Mouse (Mus musculus): ENCODE results near the gene Chn2. TPM values are rescaled to one million over a fixed set of nuclear protein-coding genes. Genes with fewer than 3 reads are reported as not detected.

The Chn2 gene
- polyA plus RNA-seq, 1 experiment from 2014 or later = 31.9 TPM

GRCm38 (mm10) chr6:54215636-54216035, 176.3 kb downstream of the Chn2 start:
- H3K27ac ChIP-seq = no peak overlapping the region
- no peak overlapping the region for H3K4me3 ChIP-seq
- H3K27me3 ChIP-seq = no peaks in the 10 kb centered on the region
- peaks cover 7% of the 10 kb centered on the region for H3K4me1 ChIP-seq
- no peak for ATAC-seq
- H3K36me3 ChIP-seq (ENCODE audit: poor library complexity, severe bottlenecking) = peaks cover 16% of the 10 kb centered on the region
- no peak overlapping the region for H3K9ac ChIP-seq
- no peak overlapping the region for H3K4me2 ChIP-seq
- 84% methylated on average over 8 of the region's 8 CpGs for WGBS
- no peaks in the 10 kb centered on the region for H3K9me3 ChIP-seq (replicated peaks)

GRCm38 (mm10) chr6:54216512-54216911, 177.2 kb downstream of the Chn2 start:
- H3K27me3 ChIP-seq = no peaks in the 10 kb centered on the region
- H3K4me3 ChIP-seq = no peak overlapping the region
- H3K4me1 ChIP-seq = no peaks in the 10 kb centered on the region
- peaks cover 23% of the 10 kb centered on the region for H3K36me3 ChIP-seq (ENCODE audit: poor library complexity, severe bottlenecking)
- no peak overlapping the region for H3K4me2 ChIP-seq
- no peak overlapping the region for H3K9ac ChIP-seq
- no peak overlapping the region for H3K27ac ChIP-seq
- H3K9me3 ChIP-seq (replicated peaks) = no peaks in the 10 kb centered on the region
- no peak for ATAC-seq
- 86% methylated on average over 5 of the region's 5 CpGs for WGBS

- H3K4me2 ChIP-seq = no peak overlapping the region
- no peaks in the 10 kb centered on the region for H3K9me3 ChIP-seq (replicated peaks)
- no peaks in the 10 kb centered on the region for H3K27me3 ChIP-seq
- no peak overlapping the region for H3K27ac ChIP-seq
- ATAC-seq = no peak
- WGBS = 94% methylated on average over 14 of the region's 14 CpGs
- H3K36me3 ChIP-seq (ENCODE audit: poor library complexity, severe bottlenecking) = peaks cover 23% of the 10 kb centered on the region
- no peak overlapping the region for H3K4me3 ChIP-seq
- H3K4me1 ChIP-seq = peaks cover 10% of the 10 kb centered on the region
- no peak overlapping the region for H3K9ac ChIP-seq
Measured at GRCm38 (mm10) chr6:54220124-54220523, 180.8 kb downstream of the Chn2 start.

- H3K4me3 ChIP-seq = no peak overlapping the region
- no peak overlapping the region for H3K4me2 ChIP-seq
- H3K4me1 ChIP-seq = peaks cover 17% of the 10 kb centered on the region
- peaks cover 23% of the 10 kb centered on the region for H3K36me3 ChIP-seq (ENCODE audit: poor library complexity, severe bottlenecking)
- 92% methylated on average over 4 of the region's 4 CpGs for WGBS
- H3K9ac ChIP-seq = no peak overlapping the region
- no peaks in the 10 kb centered on the region for H3K27me3 ChIP-seq
- ATAC-seq = no peak
- H3K9me3 ChIP-seq (replicated peaks) = no peaks in the 10 kb centered on the region
- H3K27ac ChIP-seq = no peak overlapping the region
Measured at GRCm38 (mm10) chr6:54223529-54223928, 184.2 kb downstream of the Chn2 start.

GRCm38 (mm10) chr6:54224325-54224724, 185.0 kb downstream of the Chn2 start:
- WGBS = 59% methylated on average over 11 of the region's 11 CpGs
- Histone ChIP-seq H3K4me1 (peaks cover 20% of the 10 kb centered on the region), H3K36me3 (ENCODE audit: poor library complexity, severe bottlenecking) (peaks cover 20% of the 10 kb centered on the region), H3K9ac (no peak overlapping the region), H3K9me3 (replicated peaks) (no peaks in the 10 kb centered on the region), H3K4me2 (no peak overlapping the region), H3K27ac (no peak overlapping the region), H3K27me3 (no peaks in the 10 kb centered on the region), H3K4me3 (no peak overlapping the region)
- ATAC-seq = no peak

- no peak for ATAC-seq
- H3K9me3 ChIP-seq (replicated peaks) = no peaks in the 10 kb centered on the region
- peaks cover 20% of the 10 kb centered on the region for H3K4me1 ChIP-seq
- H3K4me3 ChIP-seq = no peak overlapping the region
- H3K4me2 ChIP-seq = no peak overlapping the region
- no peaks in the 10 kb centered on the region for H3K27me3 ChIP-seq
- 44% methylated on average over 4 of the region's 4 CpGs for WGBS
- no peak overlapping the region for H3K9ac ChIP-seq
- no peak overlapping the region for H3K27ac ChIP-seq
- peaks cover 10% of the 10 kb centered on the region for H3K36me3 ChIP-seq (ENCODE audit: poor library complexity, severe bottlenecking)
Measured at GRCm38 (mm10) chr6:54225327-54225726, 186.0 kb downstream of the Chn2 start.

- WGBS = 89% methylated on average over 3 of the region's 3 CpGs
- peaks cover 20% of the 10 kb centered on the region for H3K4me1 ChIP-seq
- ATAC-seq = no peak
- H3K9me3 ChIP-seq (replicated peaks) = no peaks in the 10 kb centered on the region
- H3K27me3 ChIP-seq = no peaks in the 10 kb centered on the region
- H3K36me3 ChIP-seq (ENCODE audit: poor library complexity, severe bottlenecking) = no peaks in the 10 kb centered on the region
- H3K4me3 ChIP-seq = no peak overlapping the region
- H3K4me2 ChIP-seq = no peak overlapping the region
- H3K9ac ChIP-seq = no peak overlapping the region
- no peak overlapping the region for H3K27ac ChIP-seq
Measured at GRCm38 (mm10) chr6:54227061-54227460, 187.7 kb downstream of the Chn2 start.

- WGBS = 57% methylated on average over 9 of the region's 9 CpGs
- Histone ChIP-seq H3K4me2 (no peak overlapping the region), H3K27ac (no peak overlapping the region), H3K4me1 (peaks cover 20% of the 10 kb centered on the region), H3K9ac (no peak overlapping the region), H3K36me3 (ENCODE audit: poor library complexity, severe bottlenecking) (no peaks in the 10 kb centered on the region), H3K9me3 (replicated peaks) (no peaks in the 10 kb centered on the region), H3K4me3 (no peak overlapping the region), H3K27me3 (no peaks in the 10 kb centered on the region)
- ATAC-seq = 0 out of 2 replicates have a peak, but pooled peaks have one; percentile 38
Measured at GRCm38 (mm10) chr6:54228421-54228820, 189.1 kb downstream of the Chn2 start.

- Histone ChIP-seq H3K9ac (no peak overlapping the region), H3K27me3 (no peaks in the 10 kb centered on the region), H3K4me1 (peaks cover 20% of the 10 kb centered on the region), H3K9me3 (replicated peaks) (no peaks in the 10 kb centered on the region), H3K27ac (no peak overlapping the region), H3K4me2 (no peak overlapping the region), H3K4me3 (no peak overlapping the region), H3K36me3 (ENCODE audit: poor library complexity, severe bottlenecking) (no peaks in the 10 kb centered on the region)
- ATAC-seq = peak; percentile 51
- 6% methylated on average over 2 of the region's 2 CpGs for WGBS
Measured at GRCm38 (mm10) chr6:54228874-54229273, 189.5 kb downstream of the Chn2 start.

- ATAC-seq = no peak
- peaks cover 8% of the 10 kb centered on the region; the same call in 1 of the 2 replicates for H3K4me1 ChIP-seq
Measured at GRCm38 (mm10) chr6:54231769-54232558, 192.6 kb downstream of the Chn2 start.

GRCm38 (mm10) chr6:54236441-54236840, 197.1 kb downstream of the Chn2 start:
- WGBS = 91% methylated on average over 9 of the region's 9 CpGs
- peaks cover 13% of the 10 kb centered on the region for H3K36me3 ChIP-seq (ENCODE audit: poor library complexity, severe bottlenecking)

More at GRCm38 (mm10) chr6:54231769-54232558, 192.6 kb downstream of the Chn2 start:
- no peaks in the 10 kb centered on the region for H3K9me3 ChIP-seq (replicated peaks)
- WGBS = 80% methylated on average over 13 of the region's 13 CpGs
- H3K36me3 ChIP-seq (ENCODE audit: poor library complexity, severe bottlenecking) = peaks cover 3% of the 10 kb centered on the region; the same call in 1 of the 2 replicates
- no peak overlapping the region for H3K9ac ChIP-seq
- H3K4me3 ChIP-seq = no peak overlapping the region
- no peak overlapping the region for H3K27ac ChIP-seq
- no peak overlapping the region for H3K4me2 ChIP-seq
- no peaks in the 10 kb centered on the region for H3K27me3 ChIP-seq

GRCm38 (mm10) chr6:54241761-54242160, 202.4 kb downstream of the Chn2 start:
- Histone ChIP-seq H3K36me3 (ENCODE audit: poor library complexity, severe bottlenecking) (peaks cover 10% of the 10 kb centered on the region), H3K9me3 (replicated peaks) (peaks cover 5% of the 10 kb centered on the region; the same call in 1 of the 2 replicates)
- ATAC-seq = no peak

More at GRCm38 (mm10) chr6:54236441-54236840, 197.1 kb downstream of the Chn2 start:
- Histone ChIP-seq H3K27ac (no peak overlapping the region), H3K4me2 (no peak overlapping the region), H3K9ac (no peak overlapping the region), H3K4me1 (no peaks in the 10 kb centered on the region), H3K4me3 (no peak overlapping the region), H3K9me3 (replicated peaks) (peaks cover 5% of the 10 kb centered on the region; the same call in 1 of the 2 replicates), H3K27me3 (no peaks in the 10 kb centered on the region)
- ATAC-seq = no peak

More at GRCm38 (mm10) chr6:54241761-54242160, 202.4 kb downstream of the Chn2 start:
- H3K27me3 ChIP-seq = no peaks in the 10 kb centered on the region
- WGBS = 90% methylated on average over 5 of the region's 5 CpGs
- H3K9ac ChIP-seq = no peak overlapping the region
- no peak overlapping the region for H3K4me3 ChIP-seq
- H3K4me1 ChIP-seq = no peaks in the 10 kb centered on the region
- H3K4me2 ChIP-seq = no peak overlapping the region
- H3K27ac ChIP-seq = no peak overlapping the region

Measured in forebrain, embryonic 13.5 days (tissue).